Mouse (Mus musculus): Measurements from ENCODE around the gene Cdk19. TPM values are rescaled to one million over a fixed set of nuclear protein-coding genes. Genes with fewer than 3 reads are reported as not detected.
"Not testable (repeated sequence)": the region's sequence is repeated elsewhere in the genome, so short reads cannot be mapped to it uniquely, and the experiment has no call there.

The Cdk19 gene
- polyA plus RNA-seq, 1 experiment from 2014 or later, result 19.6 TPM

GRCm38 (mm10) chr10:40409336-40409735, 70.0 kb downstream of the Cdk19 start:
- H3K4me1 ChIP-seq (replicated peaks; ENCODE audit: control insufficient read depth, insufficient read depth, low read length), result no peaks in the 10 kb centered on the region
- 89% methylated on average over 2 of the region's 2 CpGs for WGBS
- no peak for ATAC-seq
- no peak overlapping the region for H3K4me2 ChIP-seq (ENCODE audit: low read length)
- H3K4me3 ChIP-seq (replicated peaks; ENCODE audit: low read length), result no peak overlapping the region
- H3K27me3 ChIP-seq (replicated peaks; ENCODE audit: control insufficient read depth, insufficient read depth, low read length), result no peaks in the 10 kb centered on the region
- no peaks in the 10 kb centered on the region for H3K36me3 ChIP-seq (ENCODE audit: control insufficient read depth, insufficient read depth)
- no peaks in the 10 kb centered on the region for H3K9me3 ChIP-seq (ENCODE audit: control insufficient read depth, low read length)
- H3K9ac ChIP-seq (replicated peaks; ENCODE audit: low read depth, low read length), result no peak overlapping the region
- H3K27ac ChIP-seq (ENCODE audit: low read length), result no peak overlapping the region

DNA sequence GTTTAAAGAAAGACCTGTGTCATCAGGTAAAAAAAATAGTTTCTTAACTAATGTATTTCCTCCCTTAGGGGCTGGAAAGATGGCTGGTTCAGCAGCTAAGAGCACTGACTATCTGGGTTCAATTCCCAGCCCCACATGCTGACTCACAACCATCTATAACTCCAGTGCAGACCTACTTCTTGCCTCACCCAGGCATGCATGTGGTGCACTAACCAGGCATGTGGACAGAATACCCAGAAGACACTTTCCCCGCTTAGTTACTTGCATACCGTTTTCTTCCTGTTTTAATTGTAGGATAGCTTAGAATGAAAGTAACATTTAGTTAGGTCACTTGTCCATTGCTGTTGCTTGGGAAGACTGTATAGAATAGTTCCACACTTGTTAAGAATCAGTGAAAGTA, 72.0 kb downstream of the Cdk19 start:
- Histone ChIP-seq H3K4me2 (ENCODE audit: low read length) (no peak overlapping the region), H3K4me3 (replicated peaks; ENCODE audit: low read length) (no peak overlapping the region), H3K27ac (ENCODE audit: low read length) (no peak overlapping the region), H3K36me3 (ENCODE audit: control insufficient read depth, insufficient read depth) (no peaks in the 10 kb centered on the region), H3K27me3 (replicated peaks; ENCODE audit: control insufficient read depth, insufficient read depth, low read length) (no peaks in the 10 kb centered on the region), H3K4me1 (replicated peaks; ENCODE audit: control insufficient read depth, insufficient read depth, low read length) (no peaks in the 10 kb centered on the region), H3K9ac (replicated peaks; ENCODE audit: low read depth, low read length) (no peak overlapping the region), H3K9me3 (ENCODE audit: control insufficient read depth, low read length) (no peaks in the 10 kb centered on the region)
- 97% methylated on average over 2 of the region's 2 CpGs for WGBS
- no peak for ATAC-seq

- WGBS, result 57% methylated on average over 7 of the region's 7 CpGs
- no peak for ATAC-seq
- no peak overlapping the region for H3K4me2 ChIP-seq (ENCODE audit: low read length)
- H3K9ac ChIP-seq (replicated peaks; ENCODE audit: low read depth, low read length), result no peak overlapping the region
- no peak overlapping the region for H3K27ac ChIP-seq (ENCODE audit: low read length)
- H3K27me3 ChIP-seq (replicated peaks; ENCODE audit: control insufficient read depth, insufficient read depth, low read length), result no peaks in the 10 kb centered on the region
- H3K9me3 ChIP-seq (ENCODE audit: control insufficient read depth, low read length), result no peaks in the 10 kb centered on the region
- no peaks in the 10 kb centered on the region for H3K36me3 ChIP-seq (ENCODE audit: control insufficient read depth, insufficient read depth)
- no peaks in the 10 kb centered on the region; the same call in none of the 2 replicates for H3K4me1 ChIP-seq (replicated peaks; ENCODE audit: control insufficient read depth, insufficient read depth, low read length)
- no peak overlapping the region for H3K4me3 ChIP-seq (replicated peaks; ENCODE audit: low read length)
Measured at GRCm38 (mm10) chr10:40416944-40417343, 77.6 kb downstream of the Cdk19 start.

DNA sequence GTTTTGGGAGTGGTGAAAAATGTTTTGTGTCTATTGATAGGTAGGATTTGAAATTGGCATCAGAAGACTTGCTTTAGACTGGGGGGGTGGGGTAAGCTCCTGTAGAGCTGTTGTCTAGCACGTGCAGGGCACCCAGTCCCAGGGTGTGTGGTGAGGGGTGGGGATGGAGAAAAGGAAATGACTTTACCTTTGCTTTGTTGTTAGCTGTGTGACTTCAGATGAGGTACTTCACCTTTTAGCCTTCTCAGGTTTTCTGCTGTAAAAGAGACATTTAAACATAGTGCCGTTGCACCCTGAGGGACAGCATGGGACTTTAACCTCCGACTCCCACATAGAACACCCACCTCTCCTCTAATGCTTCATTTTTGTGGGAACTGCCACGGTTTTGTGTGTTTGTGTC, 80.5 kb downstream of the Cdk19 start:
- no peaks in the 10 kb centered on the region for H3K9me3 ChIP-seq (ENCODE audit: control insufficient read depth, low read length)
- H3K4me3 ChIP-seq (replicated peaks; ENCODE audit: low read length), result no peak overlapping the region
- no peaks in the 10 kb centered on the region for H3K27me3 ChIP-seq (replicated peaks; ENCODE audit: control insufficient read depth, insufficient read depth, low read length)
- H3K4me2 ChIP-seq (ENCODE audit: low read length), result no peak overlapping the region
- no peak overlapping the region for H3K9ac ChIP-seq (replicated peaks; ENCODE audit: low read depth, low read length)
- WGBS, result 77% methylated on average over 4 of the region's 4 CpGs
- H3K4me1 ChIP-seq (replicated peaks; ENCODE audit: control insufficient read depth, insufficient read depth, low read length), result no peaks in the 10 kb centered on the region; the same call in none of the 2 replicates
- H3K36me3 ChIP-seq (ENCODE audit: control insufficient read depth, insufficient read depth), result no peaks in the 10 kb centered on the region
- ATAC-seq, result no peak
- no peak overlapping the region for H3K27ac ChIP-seq (ENCODE audit: low read length)

GRCm38 (mm10) chr10:40420703-40421102, 81.3 kb downstream of the Cdk19 start:
- WGBS, result 68% methylated on average over 2 of the region's 2 CpGs
- H3K4me2 ChIP-seq (ENCODE audit: low read length), result no peak overlapping the region
- no peak for ATAC-seq
- H3K4me3 ChIP-seq (replicated peaks; ENCODE audit: low read length), result no peak overlapping the region
- H3K27me3 ChIP-seq (replicated peaks; ENCODE audit: control insufficient read depth, insufficient read depth, low read length), result no peaks in the 10 kb centered on the region
- H3K9ac ChIP-seq (replicated peaks; ENCODE audit: low read depth, low read length), result no peak overlapping the region
- H3K9me3 ChIP-seq (ENCODE audit: control insufficient read depth, low read length), result no peaks in the 10 kb centered on the region
- H3K27ac ChIP-seq (ENCODE audit: low read length), result no peak overlapping the region
- H3K36me3 ChIP-seq (ENCODE audit: control insufficient read depth, insufficient read depth), result no peaks in the 10 kb centered on the region
- peaks cover 7% of the 10 kb centered on the region for H3K4me1 ChIP-seq (replicated peaks; ENCODE audit: control insufficient read depth, insufficient read depth, low read length)

DNA sequence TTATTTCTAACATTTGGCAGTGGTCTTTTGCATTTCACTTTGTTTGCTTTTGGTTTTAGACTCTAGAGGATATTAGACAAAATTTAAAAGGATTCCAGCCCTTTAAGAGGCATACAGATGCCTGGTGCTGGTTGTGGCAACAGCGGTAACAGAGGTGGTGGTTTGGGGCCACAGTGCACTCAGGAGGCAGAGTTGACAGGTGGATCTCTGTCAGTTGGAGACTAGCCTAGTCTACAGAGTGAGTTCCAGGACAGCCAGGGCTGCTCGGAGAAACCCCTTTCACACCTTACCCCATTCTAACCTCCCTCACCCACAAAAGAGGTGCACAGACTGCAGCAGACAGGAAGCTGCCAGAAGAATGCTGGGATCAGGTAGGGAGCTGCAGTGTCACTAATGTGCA, 82.4 kb downstream of the Cdk19 start:
- H3K27me3 ChIP-seq (replicated peaks; ENCODE audit: control insufficient read depth, insufficient read depth, low read length), result no peaks in the 10 kb centered on the region
- H3K9ac ChIP-seq (replicated peaks; ENCODE audit: low read depth, low read length), result no peak overlapping the region
- no peak overlapping the region for H3K4me2 ChIP-seq (ENCODE audit: low read length)
- no peaks in the 10 kb centered on the region for H3K36me3 ChIP-seq (ENCODE audit: control insufficient read depth, insufficient read depth)
- no peak overlapping the region for H3K4me3 ChIP-seq (replicated peaks; ENCODE audit: low read length)
- no peak overlapping the region for H3K27ac ChIP-seq (ENCODE audit: low read length)
- H3K9me3 ChIP-seq (ENCODE audit: control insufficient read depth, low read length), result no peaks in the 10 kb centered on the region
- H3K4me1 ChIP-seq (replicated peaks; ENCODE audit: control insufficient read depth, insufficient read depth, low read length), result peaks cover 7% of the 10 kb centered on the region
- ATAC-seq, result no peak
- WGBS, result 84% methylated on average over 2 of the region's 2 CpGs

DNA sequence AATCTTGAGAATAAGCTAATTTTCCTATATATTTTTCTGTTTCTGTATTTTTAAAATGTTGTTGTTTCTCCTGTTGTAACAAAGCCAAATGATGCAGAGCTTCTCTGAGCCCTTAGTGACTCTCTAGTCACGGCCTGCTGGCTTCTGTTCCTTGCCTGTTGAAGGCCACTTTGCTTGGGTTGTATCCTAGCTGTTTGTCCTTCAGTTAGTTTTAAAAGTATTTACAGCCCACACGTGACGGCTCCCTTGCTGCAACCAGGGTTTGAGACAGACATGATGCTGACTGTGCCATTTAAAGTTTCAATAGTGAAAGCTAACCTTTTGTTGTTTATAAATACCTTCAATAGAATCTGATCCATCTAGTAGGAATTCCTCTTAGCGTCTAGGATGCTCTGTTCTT, 83.3 kb downstream of the Cdk19 start:
- no peak overlapping the region for H3K4me3 ChIP-seq (replicated peaks; ENCODE audit: low read length)
- no peaks in the 10 kb centered on the region for H3K36me3 ChIP-seq (ENCODE audit: control insufficient read depth, insufficient read depth)
- no peak overlapping the region for H3K27ac ChIP-seq (ENCODE audit: low read length)
- no peak overlapping the region for H3K9ac ChIP-seq (replicated peaks; ENCODE audit: low read depth, low read length)
- H3K4me2 ChIP-seq (ENCODE audit: low read length), result no peak overlapping the region
- no peaks in the 10 kb centered on the region for H3K9me3 ChIP-seq (ENCODE audit: control insufficient read depth, low read length)
- ATAC-seq, result no peak
- peaks cover 7% of the 10 kb centered on the region for H3K4me1 ChIP-seq (replicated peaks; ENCODE audit: control insufficient read depth, insufficient read depth, low read length)
- 48% methylated on average over 4 of the region's 4 CpGs for WGBS
- no peaks in the 10 kb centered on the region for H3K27me3 ChIP-seq (replicated peaks; ENCODE audit: control insufficient read depth, insufficient read depth, low read length)

DNA sequence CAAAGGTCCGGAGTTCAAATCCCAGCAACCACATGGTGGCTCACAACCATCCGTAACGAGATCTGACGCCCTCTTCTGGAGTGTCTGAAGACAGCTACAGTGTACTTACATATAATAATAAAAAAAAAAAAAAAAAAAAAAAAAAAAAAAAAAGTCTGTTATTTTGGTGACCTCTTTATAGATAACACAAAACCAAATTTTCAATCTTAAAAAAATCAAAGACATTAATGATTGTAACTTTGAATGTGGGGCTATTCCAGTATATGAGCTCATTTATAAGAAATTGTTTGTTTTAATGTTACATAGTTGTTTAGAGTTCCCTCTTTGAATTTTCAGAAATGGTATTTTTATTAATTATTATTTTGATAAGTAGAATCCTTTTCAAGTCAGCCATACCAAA, 85.1 kb downstream of the Cdk19 start:
- ATAC-seq; H3K4me1 ChIP-seq (replicated peaks; ENCODE audit: control insufficient read depth, insufficient read depth, low read length); H3K9ac ChIP-seq (replicated peaks; ENCODE audit: low read depth, low read length); H3K27ac ChIP-seq (ENCODE audit: low read length); H3K27me3 ChIP-seq (replicated peaks; ENCODE audit: control insufficient read depth, insufficient read depth, low read length); H3K4me2 ChIP-seq (ENCODE audit: low read length); H3K9me3 ChIP-seq (ENCODE audit: control insufficient read depth, low read length); H3K36me3 ChIP-seq (ENCODE audit: control insufficient read depth, insufficient read depth); H3K4me3 ChIP-seq (replicated peaks; ENCODE audit: low read length): not testable (repeated sequence)
- WGBS, result 87% methylated on average over 4 of the region's 4 CpGs

GRCm38 (mm10) chr10:40425243-40426095, 86.1 kb downstream of the Cdk19 start:
- Histone ChIP-seq H3K27me3 (replicated peaks; ENCODE audit: control insufficient read depth, insufficient read depth, low read length) (no peaks in the 10 kb centered on the region), H3K9ac (replicated peaks; ENCODE audit: low read depth, low read length) (no peak overlapping the region), H3K36me3 (ENCODE audit: control insufficient read depth, insufficient read depth) (no peaks in the 10 kb centered on the region), H3K4me1 (replicated peaks; ENCODE audit: control insufficient read depth, insufficient read depth, low read length) (peaks cover 7% of the 10 kb centered on the region), H3K4me3 (replicated peaks; ENCODE audit: low read length) (no peak overlapping the region), H3K4me2 (ENCODE audit: low read length) (peak overlapping the region; percentile 17; the same call in 1 of the 2 replicates), H3K9me3 (ENCODE audit: control insufficient read depth, low read length) (no peaks in the 10 kb centered on the region), H3K27ac (ENCODE audit: low read length) (no peak overlapping the region)
- WGBS, result 39% methylated on average over 18 of the region's 18 CpGs
- ATAC-seq, result 0 out of 2 replicates have a peak, but pooled peaks have one; percentile 23

Data from forebrain, embryonic 16.5 days (tissue).